Mouse (Mus musculus) mouse embryonic stem cell (cell line): ENCODE measurements around the gene Tmbim4.

Experiments
- in situ Hi-C, 2 experiments: fragments of 300-500 bp; cut with MboI; formaldehyde crosslinking; loops; 1 replicate in 1 of 2; 3 replicates in 1 of 2; pipeline ENCODE4 v1.14.3; 2019 to 2020; ENCODE audit warnings: low sequenced_read_pairs in 2 of 2, low pct_unique_long_range_greater_than_20kb in 1 of 2, mixed read lengths in 1 of 2; ENCODE audit not compliant: unreplicated experiment in 1 of 2

Tmbim4 gene

DNA sequence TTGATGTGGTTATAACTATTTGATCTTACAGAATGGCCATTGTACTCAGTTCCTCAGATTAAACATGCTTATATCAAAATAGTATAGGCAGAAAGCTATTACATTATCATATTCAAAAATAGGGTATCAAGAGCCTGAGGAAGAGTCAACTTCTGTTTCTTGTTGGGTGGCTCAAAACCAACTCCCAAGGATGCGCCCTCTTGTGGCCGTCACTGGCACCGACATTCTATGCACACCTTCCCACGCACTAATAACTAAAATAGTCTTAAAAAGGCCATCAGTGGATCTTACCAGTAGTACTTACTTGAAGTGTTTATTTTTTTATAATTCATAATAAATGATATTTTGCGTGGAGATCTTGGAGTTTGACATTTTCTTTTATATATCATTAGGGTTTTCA lies 30.3 kb downstream of the Tmbim4 start:
- in situ Hi-C loops = loop anchor here (25.0 kb wide), 1 partner anchor 631 kb away; no protein-coding TSS in a partner anchor

DNA sequence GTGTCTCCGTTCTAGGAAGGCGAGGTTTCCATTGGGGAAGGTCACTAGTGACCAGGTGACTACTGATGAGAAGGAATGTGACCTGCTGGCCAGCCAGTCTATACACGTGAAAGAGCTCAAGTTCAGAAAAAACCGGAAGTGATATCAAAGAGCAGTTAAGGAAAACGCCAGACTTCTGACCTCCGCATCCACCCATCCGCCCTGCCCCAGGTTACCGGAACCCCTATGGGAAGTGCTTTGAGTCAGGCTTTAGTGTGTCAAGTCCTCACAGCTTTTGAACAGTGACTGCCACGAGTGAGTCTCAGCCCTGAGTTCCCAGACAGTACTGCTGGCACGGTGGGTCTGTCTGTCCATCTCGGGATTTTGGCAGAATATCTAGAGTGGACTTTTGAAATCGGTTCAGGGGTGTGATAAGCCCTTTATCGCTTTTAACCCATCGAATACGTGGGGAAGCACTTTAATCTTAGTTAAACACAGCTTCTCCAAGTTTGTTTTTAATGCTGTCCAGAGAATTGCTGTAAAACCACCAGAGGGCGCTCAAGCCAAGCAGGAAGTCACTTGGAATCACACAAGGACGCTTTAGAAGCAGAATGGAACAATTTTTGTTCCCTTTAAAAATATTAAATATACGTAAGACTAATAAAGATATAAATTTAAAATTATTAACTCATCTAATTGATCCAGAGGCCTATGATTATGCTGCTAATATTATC lies 32.4 kb downstream of the Tmbim4 start:
- in situ Hi-C loops = loop anchor here (25.0 kb wide), 1 partner anchor 628 kb away; no protein-coding TSS in a partner anchor

DNA sequence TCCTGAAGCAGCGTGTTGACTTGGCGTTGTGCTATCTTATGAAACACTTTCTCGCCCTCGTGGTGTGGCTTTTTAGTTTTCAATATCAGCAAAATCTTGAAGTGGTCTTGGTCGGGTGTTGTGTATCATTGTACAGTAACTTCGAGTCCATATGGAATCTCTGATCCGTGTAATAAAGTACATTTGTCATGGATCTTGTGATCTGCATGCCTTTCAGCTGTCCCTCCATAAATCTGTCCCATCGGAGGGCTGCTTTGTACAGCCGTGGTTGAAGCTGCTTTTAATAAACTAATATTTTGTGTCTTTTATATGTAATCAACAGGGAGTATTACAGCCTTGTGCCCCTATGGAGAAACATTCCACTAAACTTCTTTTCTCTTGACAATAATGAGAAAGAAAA lies 35.5 kb downstream of the Tmbim4 start:
- in situ Hi-C loops = loop anchor here (25.0 kb wide), 1 partner anchor 625 kb away; no protein-coding TSS in a partner anchor

DNA sequence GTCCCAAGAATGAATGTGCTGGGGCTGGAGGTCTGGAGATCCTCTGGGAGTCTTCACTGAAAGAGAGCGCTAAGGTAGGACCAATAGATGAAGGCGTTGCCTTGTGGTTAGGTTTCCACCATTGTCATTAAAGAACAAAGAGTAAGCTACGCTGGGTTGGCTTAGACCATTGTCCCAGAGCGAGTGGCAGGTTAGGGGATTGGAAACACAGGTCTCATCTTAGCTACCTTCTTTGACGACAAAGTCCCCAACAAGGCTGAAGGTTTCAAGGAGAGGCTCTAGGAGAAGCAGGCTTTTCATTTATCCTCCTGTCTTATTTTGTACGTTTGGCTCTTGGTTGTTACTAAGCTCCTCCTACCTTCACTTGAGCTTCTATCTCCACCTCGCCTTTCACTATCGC lies 36.9 kb downstream of the Tmbim4 start:
- in situ Hi-C loops = loop anchor here (25.0 kb wide), 1 partner anchor 624 kb away; no protein-coding TSS in a partner anchor

DNA sequence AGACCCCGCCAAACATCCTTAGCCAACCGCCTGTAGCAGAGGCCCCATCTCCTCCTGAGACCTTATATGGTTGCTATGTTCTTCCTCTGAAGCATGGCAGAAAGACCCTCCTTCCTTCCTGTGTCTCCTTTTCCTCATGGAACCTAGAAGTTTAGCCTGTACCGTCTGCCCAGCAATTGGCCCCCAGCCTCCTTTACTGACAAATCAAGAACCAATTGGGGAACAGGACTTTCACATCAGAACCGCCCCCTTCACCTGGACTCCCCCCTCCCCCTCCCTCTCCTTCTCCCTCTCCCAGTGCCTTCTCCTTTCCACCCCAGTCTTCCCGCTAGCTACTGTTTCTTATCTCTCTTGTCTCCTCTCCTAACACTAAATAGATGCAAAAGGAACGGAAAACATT lies 38.1 kb downstream of the Tmbim4 start:
- in situ Hi-C loops = loop anchor here (25.0 kb wide), 1 partner anchor 623 kb away; no protein-coding TSS in a partner anchor

DNA sequence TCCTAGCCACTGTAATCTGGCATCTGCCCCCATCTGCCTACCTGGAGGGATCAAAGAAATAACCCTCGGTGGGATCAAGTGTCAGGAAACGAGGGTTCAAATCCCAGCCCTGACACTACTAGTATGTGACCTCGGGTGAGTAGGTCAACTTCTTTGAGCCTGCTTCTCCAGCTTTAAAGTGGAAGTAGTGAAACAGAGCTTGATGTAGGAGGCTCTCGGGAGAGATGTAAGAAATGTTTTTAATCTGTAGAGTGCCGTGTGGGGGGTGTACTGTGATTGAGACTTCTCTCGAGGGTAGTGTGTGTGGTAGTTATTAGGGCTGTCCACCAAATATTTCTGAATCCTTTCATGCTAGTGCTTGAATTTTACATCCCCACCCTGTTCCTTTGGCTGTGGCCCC lies 41.0 kb downstream of the Tmbim4 start:
- in situ Hi-C loops = loop anchor here (25.0 kb wide), 1 partner anchor 620 kb away; no protein-coding TSS in a partner anchor

DNA sequence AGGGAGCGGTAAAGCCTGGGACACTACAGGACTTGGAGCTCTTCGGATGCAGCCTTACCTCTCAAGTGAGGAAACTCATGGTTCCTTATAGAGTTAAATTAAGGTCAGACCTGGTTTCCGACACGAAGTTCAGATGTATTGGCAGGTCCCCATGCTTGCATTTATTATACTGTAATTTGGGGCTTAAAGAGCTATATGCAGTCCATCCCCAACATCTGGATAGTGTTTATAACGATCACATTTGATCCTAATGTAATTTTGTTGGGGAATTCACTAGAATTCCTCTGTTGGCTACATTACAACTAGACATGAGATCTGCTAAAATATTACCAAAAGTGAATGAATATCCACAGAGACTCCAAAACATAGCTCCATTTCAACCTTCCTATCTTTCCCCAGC lies 44.3 kb downstream of the Tmbim4 start:
- in situ Hi-C loops = loop anchor here (25.0 kb wide), 1 partner anchor 617 kb away; no protein-coding TSS in a partner anchor

DNA sequence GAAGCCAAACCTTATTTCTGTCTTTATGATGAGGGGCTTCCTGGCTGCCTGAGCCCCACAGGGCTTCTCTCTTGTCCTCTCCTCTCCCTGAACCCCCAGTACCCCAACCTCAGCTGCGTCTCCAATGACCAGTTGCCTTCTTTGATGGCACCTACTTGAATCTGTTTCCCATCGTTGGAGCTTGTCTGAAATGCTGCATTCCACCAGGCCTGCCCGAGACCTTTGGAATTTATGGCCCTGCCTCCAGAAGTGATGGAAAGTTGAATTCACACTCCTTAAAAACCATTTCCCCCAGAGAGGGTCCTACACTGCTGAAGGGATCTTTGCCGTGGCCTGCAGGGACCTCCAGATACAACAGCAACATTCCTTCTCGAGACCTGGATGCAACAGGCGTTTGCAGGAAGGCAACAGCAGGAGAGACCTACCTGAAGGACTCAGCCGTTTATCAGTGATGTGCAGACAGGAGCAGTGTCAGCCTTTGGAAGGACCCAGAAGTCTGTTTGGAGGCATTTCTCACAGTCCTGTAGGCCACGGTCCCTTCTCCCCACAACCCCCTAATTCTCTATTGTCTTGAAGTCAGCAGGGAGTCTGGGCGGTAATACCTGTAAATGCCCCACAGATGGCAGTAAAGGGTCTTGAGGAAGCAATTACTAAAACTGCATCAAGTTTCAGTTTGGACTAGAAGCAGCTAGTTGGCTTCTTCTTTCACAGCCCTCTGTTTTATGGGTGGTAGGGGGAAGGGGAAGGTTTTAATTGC lies 45.8 kb downstream of the Tmbim4 start:
- in situ Hi-C loops = loop anchor here (25.0 kb wide), 1 partner anchor 615 kb away; no protein-coding TSS in a partner anchor

DNA sequence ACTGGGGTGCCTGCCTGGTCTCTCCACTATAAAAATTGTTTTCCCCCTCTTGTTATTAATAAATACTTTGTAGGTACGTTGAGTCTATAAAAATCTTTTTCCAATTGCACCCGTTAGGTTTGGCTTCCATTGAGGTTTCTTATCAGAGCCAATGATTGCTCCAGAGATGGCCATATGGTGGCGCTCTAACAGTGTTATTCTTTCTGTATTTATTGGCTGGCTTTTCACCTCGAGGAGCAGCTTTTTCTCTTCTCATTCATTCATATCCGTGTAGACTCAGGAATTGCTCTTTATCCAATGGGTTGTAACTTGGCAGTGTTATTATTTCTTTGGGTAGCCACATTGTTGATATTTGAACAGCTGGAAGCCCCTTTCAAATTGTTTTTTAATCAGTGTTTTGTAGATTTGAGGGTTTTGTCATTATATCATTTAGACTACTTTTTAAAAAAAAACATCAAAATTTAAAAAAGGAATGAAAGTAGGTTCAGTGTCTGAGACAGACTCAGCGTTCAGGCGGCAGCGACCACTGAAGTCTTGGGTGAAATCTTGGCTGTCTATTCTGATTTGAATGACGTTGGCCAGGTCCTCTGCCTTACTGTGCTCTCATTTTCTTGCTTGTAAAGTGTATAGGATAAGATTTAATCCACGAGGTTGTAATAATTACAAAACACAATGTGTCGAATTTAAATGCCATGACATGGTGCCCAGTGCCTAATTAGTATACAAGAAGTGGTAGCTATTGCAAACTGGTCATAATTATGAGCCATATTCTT lies 49.7 kb downstream of the Tmbim4 start:
- in situ Hi-C loops = no loop called here

DNA sequence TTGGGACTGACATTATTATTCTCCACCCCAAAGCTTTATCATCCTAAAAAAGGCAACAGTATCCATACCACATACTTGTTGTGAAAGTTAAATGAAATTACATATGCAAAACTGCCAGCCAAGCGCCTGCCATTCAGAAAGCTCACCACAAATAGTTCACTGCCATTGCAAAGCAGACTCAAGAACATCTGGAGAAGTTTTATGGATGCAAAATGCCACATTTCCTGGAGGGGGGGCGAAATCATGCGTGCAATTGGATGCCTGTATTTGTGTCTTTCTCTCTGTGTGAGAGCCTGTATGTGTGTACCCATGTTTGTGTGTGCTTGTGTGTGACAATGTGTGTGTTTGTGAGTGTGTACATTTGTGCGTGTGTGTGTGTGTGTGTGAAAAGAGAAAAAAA lies 50.4 kb downstream of the Tmbim4 start:
- in situ Hi-C loops = no loop called here

DNA sequence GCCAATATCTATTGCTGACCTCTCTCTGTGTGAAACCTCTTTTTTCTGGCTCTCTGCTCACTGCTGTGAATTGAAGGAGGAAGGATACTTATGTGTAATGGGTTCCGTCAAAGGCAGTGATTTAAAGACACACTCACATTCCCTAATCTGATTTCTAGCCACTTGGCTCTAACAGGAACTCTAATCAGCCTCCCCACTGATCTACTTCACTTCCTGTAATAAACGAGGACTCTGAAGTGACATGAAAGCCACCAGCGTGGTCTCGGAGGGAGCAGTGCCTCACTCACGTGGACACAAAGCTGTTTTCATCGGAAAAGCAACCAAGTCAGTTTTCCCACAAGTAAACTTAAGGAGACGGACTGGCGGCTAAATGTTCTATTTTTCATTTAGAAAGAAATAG lies 51.4 kb downstream of the Tmbim4 start:
- in situ Hi-C loops = no loop called here

DNA sequence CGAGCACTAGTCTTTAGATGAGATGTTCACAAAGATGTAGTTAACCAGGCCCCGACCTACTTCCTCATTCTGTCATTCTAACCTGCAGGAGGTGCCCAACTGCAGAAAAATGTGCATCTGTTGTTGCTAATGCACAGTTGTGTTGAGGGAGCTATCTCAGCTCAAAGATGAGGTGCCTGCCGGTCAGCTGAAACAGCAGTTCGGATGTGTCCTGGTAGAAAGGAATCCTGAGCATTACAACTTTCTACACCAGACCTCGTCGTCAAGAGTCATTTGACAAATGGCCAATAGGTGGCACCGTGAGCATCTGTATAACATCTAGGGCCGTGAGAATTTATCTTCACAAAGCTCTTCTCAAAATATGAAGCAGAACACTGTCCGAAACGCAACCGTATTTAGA lies 55.8 kb downstream of the Tmbim4 start:
- in situ Hi-C loops = no loop called here

DNA sequence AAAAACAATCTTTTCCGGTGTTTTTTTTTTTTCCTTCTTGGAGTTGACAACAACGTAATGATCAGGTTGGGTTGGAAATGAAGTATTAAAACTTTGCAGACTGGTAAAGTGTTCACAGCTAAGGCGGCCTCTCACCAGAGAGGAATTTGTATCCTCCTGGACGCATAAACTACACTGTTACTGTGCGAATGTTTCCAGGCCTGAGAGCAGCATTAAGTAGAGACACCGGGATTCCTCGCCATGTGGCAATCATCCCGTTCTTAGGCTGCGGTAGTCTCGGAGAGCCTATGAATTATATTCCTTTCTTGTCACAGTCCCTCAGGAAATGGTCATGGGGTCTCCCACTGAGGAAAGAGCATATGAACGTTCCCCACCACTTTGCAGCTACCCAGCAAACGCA lies 66.4 kb downstream of the Tmbim4 start:
- in situ Hi-C loops = no loop called here

DNA sequence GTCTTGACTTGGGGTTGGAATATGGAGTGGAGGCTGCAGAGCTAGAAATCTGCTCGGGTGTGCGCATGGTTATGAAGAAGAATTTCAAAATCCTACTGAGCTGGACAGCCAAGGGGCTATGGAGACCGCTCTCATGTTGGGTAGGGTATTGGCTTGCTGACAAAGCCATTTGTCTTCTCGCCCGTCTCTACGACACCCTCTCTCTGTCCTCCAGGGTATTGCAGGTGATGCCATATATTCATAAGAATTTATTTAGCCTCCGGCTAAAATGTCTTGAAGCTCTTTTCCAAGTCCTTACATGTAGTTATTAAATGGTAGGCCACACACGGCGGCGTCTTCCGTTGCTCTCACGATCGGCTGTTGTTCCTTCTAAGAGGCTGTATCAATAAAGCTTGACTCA lies 68.6 kb downstream of the Tmbim4 start:
- in situ Hi-C loops = no loop called here

DNA sequence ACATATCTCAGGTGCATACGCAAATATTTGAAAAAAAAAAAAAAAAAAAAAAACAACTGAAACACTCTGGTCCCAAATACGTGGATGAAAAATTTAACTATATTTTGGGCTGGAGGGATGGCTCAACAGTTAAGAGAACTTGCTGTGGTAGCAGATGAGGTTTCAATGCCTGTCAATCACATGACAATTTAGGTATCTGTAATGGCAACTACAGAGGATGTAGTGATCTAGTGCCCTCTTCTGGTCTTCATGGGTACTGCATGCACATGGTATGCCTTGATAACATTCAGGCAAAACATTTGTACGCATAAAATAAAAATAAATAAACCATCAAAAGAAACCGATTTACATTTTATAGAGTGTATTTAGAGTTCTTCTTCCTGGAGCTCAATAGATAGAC lies 69.4 kb downstream of the Tmbim4 start:
- in situ Hi-C loops = no loop called here

DNA sequence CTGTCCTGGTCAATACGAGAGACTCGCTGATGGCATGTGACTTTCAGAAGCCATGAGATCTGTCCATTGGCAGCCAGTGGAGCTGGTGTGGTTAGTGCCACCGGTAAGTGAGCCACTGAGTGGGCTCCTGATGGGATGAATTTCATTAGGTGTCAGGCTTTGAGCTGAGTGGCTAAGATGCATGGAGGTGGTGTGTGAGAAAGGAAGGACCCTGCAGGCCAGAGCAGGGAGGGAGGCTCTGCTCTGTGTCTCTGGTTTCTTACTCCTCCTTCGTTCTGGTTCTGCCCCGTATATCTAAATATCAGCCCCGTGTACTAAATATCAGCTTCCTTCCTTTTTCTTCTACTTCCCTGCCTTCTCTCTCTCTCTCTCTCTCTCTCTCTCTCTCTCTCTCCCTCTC lies 69.9 kb downstream of the Tmbim4 start:
- in situ Hi-C loops = no loop called here

DNA sequence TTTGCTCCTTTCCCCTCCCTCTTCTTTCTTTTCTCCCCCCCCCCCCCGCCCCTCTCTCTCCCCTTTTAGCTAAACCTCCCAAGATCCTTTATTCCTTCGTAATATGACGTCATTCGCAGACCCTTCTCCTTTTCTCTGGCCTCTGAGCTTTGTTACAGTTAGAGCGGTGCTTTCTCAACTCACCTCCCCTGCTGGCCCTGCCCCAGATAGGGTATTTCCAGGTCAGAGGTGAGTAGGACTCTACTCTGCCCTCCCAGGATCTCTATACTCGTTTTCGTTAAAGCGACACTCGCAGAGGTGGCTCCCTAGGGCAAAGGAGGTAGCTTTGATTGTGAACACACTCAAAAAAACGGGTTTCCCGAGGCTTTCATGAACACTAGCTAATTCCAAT lies 70.5 kb downstream of the Tmbim4 start:
- in situ Hi-C loops = no loop called here

DNA sequence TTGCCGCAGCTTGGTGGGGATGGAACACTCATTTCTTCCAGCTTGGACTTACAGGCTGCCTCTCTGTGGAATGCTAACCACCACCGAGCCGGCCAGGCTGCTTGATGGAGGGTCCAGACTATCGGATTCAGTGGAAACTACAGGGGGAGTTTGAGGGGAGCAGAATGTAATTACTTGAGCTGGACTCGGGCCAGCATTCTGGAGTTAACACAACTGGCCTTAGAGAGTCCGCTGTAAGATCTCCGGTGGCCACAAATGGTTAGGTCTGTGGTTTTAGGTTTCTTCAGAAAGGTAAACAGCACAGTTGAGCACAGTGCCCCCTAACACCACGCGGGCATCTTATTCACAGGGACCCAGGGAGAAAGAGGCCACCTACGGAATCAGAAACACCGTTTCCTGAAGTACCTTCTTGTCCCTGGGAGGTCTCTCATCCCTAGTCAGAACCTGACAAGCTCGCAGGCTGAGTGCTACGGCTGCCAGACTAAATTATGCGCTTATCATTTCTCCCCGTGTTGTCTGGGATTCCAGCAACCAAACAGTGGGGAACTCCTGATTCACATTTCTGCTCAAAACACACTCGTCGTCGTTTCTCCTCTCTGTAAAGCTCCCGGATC lies 71.0 kb downstream of the Tmbim4 start:
- in situ Hi-C loops = no loop called here

DNA sequence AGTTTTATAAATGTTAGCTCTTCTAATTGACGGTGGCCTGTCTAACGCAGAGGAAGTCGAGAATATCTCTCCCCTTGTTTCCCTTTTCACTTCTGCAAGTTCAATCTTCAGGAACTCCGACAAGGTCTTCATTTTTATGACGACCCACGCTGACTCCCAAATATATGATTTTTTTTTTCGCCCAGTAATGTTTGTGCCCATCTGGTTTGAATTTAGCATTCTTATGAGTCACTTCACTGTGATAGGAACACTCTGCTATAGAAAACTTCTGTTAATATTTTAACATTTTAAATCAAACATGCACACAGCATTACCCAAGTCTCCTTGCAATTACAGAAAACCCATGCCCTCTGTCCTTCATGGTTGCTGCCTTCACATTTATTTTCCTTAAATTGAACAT lies 71.9 kb downstream of the Tmbim4 start:
- in situ Hi-C loops = no loop called here
